Mouse (Mus musculus): ENCODE measurements at regions not wholly inside any gene's neighbourhood (a gene's known extent, or its start where the extent isn't known, plus 50 kb on each side); places are given as distances from the start of the nearest gene placed in this dataset.

- TF ChIP-seq CTCF (conservative IDR thresholded peaks at IDR 0.05), result no peak
- Histone ChIP-seq H3K27ac (no peak overlapping the region), H3K4me3 (no peak overlapping the region)
- DNase-seq (ENCODE audit: low spot score in 2 of 2), result no peak
Observed at GRCm38 (mm10) chr4:29463329-29463728, 650.4 kb downstream of the Epha7 start.

GRCm38 (mm10) chr4:29466315-29466714, 653.4 kb downstream of the Epha7 start:
- peak; percentile 72 for TF ChIP-seq CTCF (conservative IDR thresholded peaks at IDR 0.05)

GRCm38 (mm10) chr4:29480384-29481092, 667.6 kb downstream of the Epha7 start:
- no peak for DNase-seq (ENCODE audit: low spot score in 2 of 2)
- TF ChIP-seq CTCF (conservative IDR thresholded peaks at IDR 0.05), result no peak
- Histone ChIP-seq H3K4me3 (no peak overlapping the region), H3K27ac (no peak overlapping the region)

More at GRCm38 (mm10) chr4:29466315-29466714, 653.4 kb downstream of the Epha7 start:
- Histone ChIP-seq H3K4me3 (no peak overlapping the region), H3K27ac (no peak overlapping the region)
- no peak for DNase-seq (ENCODE audit: low spot score in 2 of 2)

- H3K4me3 ChIP-seq, result no peak overlapping the region
- DNase-seq (ENCODE audit: low spot score in 2 of 2), result peak in 1 of 2 experiments; percentile 10
- no peak overlapping the region for H3K27ac ChIP-seq
- no peak for TF ChIP-seq CTCF (conservative IDR thresholded peaks at IDR 0.05)
Observed at GRCm38 (mm10) chr4:29481093-29481715, 668.3 kb downstream of the Epha7 start.

- DNase-seq (ENCODE audit: low spot score in 2 of 2), result no peak
- Histone ChIP-seq H3K4me3 (no peak overlapping the region), H3K27ac (no peak overlapping the region)
- no peak for TF ChIP-seq CTCF (conservative IDR thresholded peaks at IDR 0.05)
Observed at GRCm38 (mm10) chr4:29482407-29482806, 669.5 kb downstream of the Epha7 start.

- TF ChIP-seq CTCF (conservative IDR thresholded peaks at IDR 0.05), result no peak
- no peak overlapping the region for H3K4me3 ChIP-seq
- DNase-seq (ENCODE audit: low spot score in 2 of 2), result no peak
- H3K27ac ChIP-seq, result no peak overlapping the region
Observed at GRCm38 (mm10) chr4:29500844-29501243, 687.9 kb downstream of the Epha7 start.

GRCm38 (mm10) chr4:29525051-29525450, 712.1 kb downstream of the Epha7 start:
- TF ChIP-seq CTCF (conservative IDR thresholded peaks at IDR 0.05), result peak; percentile 37
- H3K4me3 ChIP-seq, result no peak overlapping the region
- no peak for DNase-seq (ENCODE audit: low spot score in 2 of 2)
- no peak overlapping the region for H3K27ac ChIP-seq

GRCm38 (mm10) chr4:29525769-29526658, 713.1 kb downstream of the Epha7 start:
- TF ChIP-seq CTCF (conservative IDR thresholded peaks at IDR 0.05), result no peak
- no peak overlapping the region for H3K4me3 ChIP-seq
- no peak overlapping the region for H3K27ac ChIP-seq
- DNase-seq (ENCODE audit: low spot score in 2 of 2), result peak; percentile 24 to 33

Data from layer of hippocampus, adult 2 months (tissue).